Mouse (Mus musculus): ENCODE measurements around the gene Cped1.

DNA sequence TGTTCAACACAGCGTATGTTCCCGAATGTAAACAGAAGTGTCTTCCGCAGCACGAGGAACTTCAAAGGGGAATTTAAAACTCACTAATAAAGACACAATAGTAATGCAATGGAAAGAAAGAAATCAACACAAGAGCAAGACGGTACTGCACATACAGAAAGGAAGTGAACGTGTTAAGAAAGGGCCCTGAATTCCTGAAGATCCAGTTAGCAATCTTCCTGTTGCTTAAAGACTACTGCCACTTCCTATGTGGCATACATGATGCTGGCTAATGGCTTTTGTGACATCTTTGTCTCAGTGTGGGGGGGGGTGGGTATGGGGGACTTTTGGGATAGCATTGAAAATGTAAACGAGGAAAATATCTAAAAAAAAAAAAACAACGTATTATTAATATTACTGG is 50.7 kb downstream of the Cped1 start:
- TF ChIP-seq CTCF (IDR thresholded peaks at IDR 0.05; ENCODE audit: low read depth) (no peak), EP300 (IDR thresholded peaks at IDR 0.05; ENCODE audit: low read depth) (no peak)
